Mouse (Mus musculus): ENCODE data around the gene Ebf1. TPM values are rescaled to one million over a fixed set of nuclear protein-coding genes. Genes with fewer than 3 reads are reported as not detected.

The Ebf1 gene
- polyA plus RNA-seq, 1 experiment from 2014 or later = 3.6 TPM

DNA sequence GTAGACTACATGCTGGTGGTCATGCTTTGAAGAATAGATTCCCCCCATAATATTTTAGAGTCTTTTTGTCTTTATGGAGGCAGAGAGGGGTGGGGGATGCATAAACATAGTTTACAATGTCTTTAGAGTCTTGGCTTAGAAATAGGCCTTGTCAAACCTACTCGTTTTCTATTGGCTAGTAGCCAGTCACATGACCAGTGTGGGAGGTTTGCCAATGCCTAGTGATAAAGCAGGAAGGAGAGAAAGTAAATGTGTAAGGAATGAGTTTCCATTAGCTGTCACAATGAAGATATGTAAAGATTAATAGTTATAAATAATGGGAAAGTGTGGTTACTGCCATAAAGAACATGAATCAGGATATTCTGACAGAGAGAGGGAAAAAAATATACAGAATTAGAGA, 256.8 kb downstream of the Ebf1 start:
- H3K27ac ChIP-seq (replicated peaks) = no peak overlapping the region
- no peak overlapping the region for H3K9ac ChIP-seq (ENCODE audit: low read length)
- no peaks in the 10 kb centered on the region for H3K27me3 ChIP-seq (ENCODE audit: control insufficient read depth, insufficient read depth, low read length)
- H3K9me3 ChIP-seq (ENCODE audit: control insufficient read depth, low read length) = no peaks in the 10 kb centered on the region
- no peak overlapping the region for H3K4me2 ChIP-seq (replicated peaks; ENCODE audit: low read depth)
- H3K4me1 ChIP-seq (replicated peaks; ENCODE audit: control insufficient read depth, insufficient read depth) = no peaks in the 10 kb centered on the region
- TF ChIP-seq EP300 (optimal IDR thresholded peaks at IDR 0.05) = no peak
- TF ChIP-seq CTCF (IDR thresholded peaks at IDR 0.05; ENCODE audit: low read depth) = no peak
- DNase-seq (ENCODE audit: low spot score) (no peak), ATAC-seq (ENCODE audit: low FRiP score, low TSS enrichment) (no peak)
- WGBS = 27% methylated on average over 1 of the region's 1 CpGs
- no peak overlapping the region for H3K4me3 ChIP-seq (ENCODE audit: low read depth, low read length)
- no peaks in the 10 kb centered on the region for H3K36me3 ChIP-seq (ENCODE audit: control insufficient read depth, insufficient read depth, low read length)

DNA sequence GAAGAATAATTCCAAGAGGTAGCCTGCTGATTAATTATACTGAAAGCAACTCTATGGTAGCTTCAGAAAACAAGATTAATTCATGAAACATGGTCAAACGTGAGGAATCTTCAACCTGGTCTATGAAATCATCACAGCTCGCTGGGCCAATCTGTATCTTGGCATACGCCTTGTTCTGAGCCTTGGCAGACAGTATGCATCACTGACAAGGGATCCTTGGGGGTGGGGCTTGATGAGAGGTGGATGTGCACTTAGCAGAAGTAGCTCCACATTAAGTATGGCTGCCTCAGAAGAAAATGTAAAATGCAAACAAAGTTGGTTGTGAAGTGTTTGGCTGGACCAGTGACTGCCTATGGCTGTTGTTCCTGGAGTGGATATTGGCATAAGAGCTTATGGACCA, 258.1 kb downstream of the Ebf1 start:
- Histone ChIP-seq H3K27me3 (ENCODE audit: control insufficient read depth, insufficient read depth, low read length) (no peaks in the 10 kb centered on the region), H3K4me3 (ENCODE audit: low read depth, low read length) (no peak overlapping the region), H3K27ac (replicated peaks) (no peak overlapping the region), H3K4me2 (replicated peaks; ENCODE audit: low read depth) (no peak overlapping the region), H3K9me3 (ENCODE audit: control insufficient read depth, low read length) (no peaks in the 10 kb centered on the region), H3K9ac (ENCODE audit: low read length) (no peak overlapping the region), H3K36me3 (ENCODE audit: control insufficient read depth, insufficient read depth, low read length) (no peaks in the 10 kb centered on the region), H3K4me1 (replicated peaks; ENCODE audit: control insufficient read depth, insufficient read depth) (no peaks in the 10 kb centered on the region)
- TF ChIP-seq CTCF (IDR thresholded peaks at IDR 0.05; ENCODE audit: low read depth) (no peak), EP300 (optimal IDR thresholded peaks at IDR 0.05) (no peak)
- DNase-seq (ENCODE audit: low spot score) (no peak), ATAC-seq (ENCODE audit: low FRiP score, low TSS enrichment) (no peak)
- 58% methylated on average over 3 of the region's 3 CpGs for WGBS

DNA sequence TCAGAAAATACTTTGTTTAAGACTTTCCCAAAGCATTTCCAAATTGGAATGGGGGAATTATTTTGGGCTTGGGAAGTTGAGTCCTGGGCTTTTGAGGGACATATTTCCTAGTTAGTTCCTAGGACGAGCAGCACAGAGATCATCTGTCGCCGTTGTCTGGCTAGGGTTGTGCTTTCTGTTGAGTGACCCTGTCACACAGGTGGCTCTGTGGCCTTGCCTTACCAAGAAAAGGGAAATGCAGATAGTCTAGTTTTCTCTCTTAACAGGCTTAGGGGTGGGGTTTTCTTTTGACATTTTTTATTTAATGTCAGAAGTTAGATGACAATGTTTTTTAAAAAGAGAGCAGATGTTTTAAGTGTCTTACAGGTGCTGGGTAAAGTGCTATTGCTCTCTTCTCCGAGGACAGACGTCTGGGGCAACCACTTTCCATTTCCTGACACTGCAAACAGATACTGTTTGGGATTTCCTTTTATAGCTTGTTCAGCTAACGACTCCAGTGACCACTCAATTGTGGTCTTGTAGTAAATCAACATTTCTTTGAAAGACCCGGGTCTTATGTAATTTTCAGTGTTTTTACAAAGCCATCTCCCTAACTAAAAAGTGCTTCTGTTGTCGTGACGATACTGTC, 264.1 kb downstream of the Ebf1 start:
- Histone ChIP-seq H3K9me3 (ENCODE audit: control insufficient read depth, low read length) (no peaks in the 10 kb centered on the region), H3K36me3 (ENCODE audit: control insufficient read depth, insufficient read depth, low read length) (no peaks in the 10 kb centered on the region), H3K4me2 (replicated peaks; ENCODE audit: low read depth) (no peak overlapping the region), H3K9ac (ENCODE audit: low read length) (no peak overlapping the region), H3K27me3 (ENCODE audit: control insufficient read depth, insufficient read depth, low read length) (no peaks in the 10 kb centered on the region), H3K4me1 (replicated peaks; ENCODE audit: control insufficient read depth, insufficient read depth) (no peaks in the 10 kb centered on the region), H3K27ac (replicated peaks) (no peak overlapping the region), H3K4me3 (ENCODE audit: low read depth, low read length) (no peak overlapping the region)
- TF ChIP-seq EP300 (optimal IDR thresholded peaks at IDR 0.05) (no peak), CTCF (IDR thresholded peaks at IDR 0.05; ENCODE audit: low read depth) (no peak)
- 39% methylated on average over 9 of the region's 9 CpGs for WGBS
- ATAC-seq (ENCODE audit: low FRiP score, low TSS enrichment) = no peak
- no peak for DNase-seq (ENCODE audit: low spot score)

- no peak overlapping the region for H3K4me3 ChIP-seq (ENCODE audit: low read depth, low read length)
- H3K4me2 ChIP-seq (replicated peaks; ENCODE audit: low read depth) = no peak overlapping the region
- DNase-seq (ENCODE audit: low spot score) = no peak
- H3K27ac ChIP-seq (replicated peaks) = no peak overlapping the region
- H3K9me3 ChIP-seq (ENCODE audit: control insufficient read depth, low read length) = no peaks in the 10 kb centered on the region
- H3K4me1 ChIP-seq (replicated peaks; ENCODE audit: control insufficient read depth, insufficient read depth) = no peaks in the 10 kb centered on the region
- no peak for ATAC-seq (ENCODE audit: low FRiP score, low TSS enrichment)
- TF ChIP-seq EP300 (optimal IDR thresholded peaks at IDR 0.05) (no peak), CTCF (IDR thresholded peaks at IDR 0.05; ENCODE audit: low read depth) (no peak)
- H3K27me3 ChIP-seq (ENCODE audit: control insufficient read depth, insufficient read depth, low read length) = no peaks in the 10 kb centered on the region
- no peak overlapping the region for H3K9ac ChIP-seq (ENCODE audit: low read length)
- no peaks in the 10 kb centered on the region for H3K36me3 ChIP-seq (ENCODE audit: control insufficient read depth, insufficient read depth, low read length)
- WGBS = 73% methylated on average over 4 of the region's 4 CpGs
Observed at GRCm38 (mm10) chr11:44882476-44882970, 265.4 kb downstream of the Ebf1 start.

DNA sequence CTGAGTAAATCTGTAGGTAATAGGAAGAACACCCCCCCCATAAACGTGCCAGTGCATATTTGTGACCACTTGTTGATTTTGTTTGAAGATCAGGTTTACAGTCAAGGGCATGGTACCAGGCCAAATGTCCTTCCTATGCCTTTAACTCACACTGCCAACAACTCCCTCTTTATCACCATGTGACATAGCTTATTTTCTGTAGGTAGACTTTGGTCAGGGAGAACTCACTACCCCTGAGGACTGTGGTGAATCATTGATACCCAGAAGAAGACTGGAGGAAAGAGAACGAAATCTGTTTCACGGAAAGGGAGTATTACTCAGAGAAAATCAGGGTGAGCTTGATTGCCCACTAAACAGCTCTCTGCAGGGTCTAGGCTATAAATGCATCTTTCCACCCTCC, 267.2 kb downstream of the Ebf1 start:
- no peaks in the 10 kb centered on the region for H3K4me1 ChIP-seq (replicated peaks; ENCODE audit: control insufficient read depth, insufficient read depth)
- ATAC-seq (ENCODE audit: low FRiP score, low TSS enrichment) = no peak
- H3K4me3 ChIP-seq (ENCODE audit: low read depth, low read length) = no peak overlapping the region
- H3K4me2 ChIP-seq (replicated peaks; ENCODE audit: low read depth) = no peak overlapping the region
- H3K27ac ChIP-seq (replicated peaks) = no peak overlapping the region
- no peak overlapping the region for H3K9ac ChIP-seq (ENCODE audit: low read length)
- DNase-seq (ENCODE audit: low spot score) = no peak
- H3K9me3 ChIP-seq (ENCODE audit: control insufficient read depth, low read length) = no peaks in the 10 kb centered on the region
- H3K27me3 ChIP-seq (ENCODE audit: control insufficient read depth, insufficient read depth, low read length) = no peaks in the 10 kb centered on the region
- TF ChIP-seq CTCF (IDR thresholded peaks at IDR 0.05; ENCODE audit: low read depth) = no peak
- no peak for TF ChIP-seq EP300 (optimal IDR thresholded peaks at IDR 0.05)
- 70% methylated on average over 3 of the region's 3 CpGs for WGBS
- H3K36me3 ChIP-seq (ENCODE audit: control insufficient read depth, insufficient read depth, low read length) = no peaks in the 10 kb centered on the region

DNA sequence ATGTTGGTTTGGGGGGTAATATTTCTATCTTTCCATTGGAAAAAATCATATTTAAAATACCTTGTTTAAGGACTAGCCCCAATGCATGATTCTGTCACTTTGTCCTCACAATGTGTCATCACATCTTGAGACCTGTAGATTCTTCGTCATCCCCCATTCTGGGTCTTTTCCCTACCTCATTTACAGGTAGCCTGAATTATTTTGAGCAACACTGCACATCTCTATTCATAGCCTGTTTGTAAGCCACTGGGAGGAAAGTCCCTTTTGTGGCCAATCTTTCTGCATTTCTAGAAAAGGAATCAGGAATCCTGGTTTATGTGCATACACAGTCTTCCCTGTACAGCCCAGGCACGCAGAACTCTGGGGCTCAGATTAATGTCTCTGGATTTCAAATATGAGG, 269.8 kb downstream of the Ebf1 start:
- Histone ChIP-seq H3K4me2 (replicated peaks; ENCODE audit: low read depth) (no peak overlapping the region), H3K4me1 (replicated peaks; ENCODE audit: control insufficient read depth, insufficient read depth) (no peaks in the 10 kb centered on the region), H3K9ac (ENCODE audit: low read length) (no peak overlapping the region), H3K9me3 (ENCODE audit: control insufficient read depth, low read length) (no peaks in the 10 kb centered on the region), H3K27ac (replicated peaks) (no peak overlapping the region), H3K27me3 (ENCODE audit: control insufficient read depth, insufficient read depth, low read length) (no peaks in the 10 kb centered on the region), H3K36me3 (ENCODE audit: control insufficient read depth, insufficient read depth, low read length) (no peaks in the 10 kb centered on the region), H3K4me3 (ENCODE audit: low read depth, low read length) (no peak overlapping the region)
- DNase-seq (ENCODE audit: low spot score) = no peak
- 81% methylated on average over 2 of the region's 2 CpGs for WGBS
- TF ChIP-seq CTCF (IDR thresholded peaks at IDR 0.05; ENCODE audit: low read depth) (no peak), EP300 (optimal IDR thresholded peaks at IDR 0.05) (no peak)
- no peak for ATAC-seq (ENCODE audit: low FRiP score, low TSS enrichment)

All from stomach, postnatal 0 days (tissue).